Mouse (Mus musculus): ENCODE results near the gene P2ry12. TPM values are rescaled to one million over a fixed set of nuclear protein-coding genes. Genes with fewer than 3 reads are reported as not detected.

P2ry12 gene
- polyA plus RNA-seq, 1 experiment from 2014 or later: 4.9 TPM

GRCm38 (mm10) chr3:59204719-59205503 is 57.8 kb downstream of the P2ry12 start:
- no peak overlapping the region for H3K4me3 ChIP-seq (ENCODE audit: low read depth, low read length)
- no peaks in the 10 kb centered on the region for H3K9me3 ChIP-seq (replicated peaks; ENCODE audit: control insufficient read depth, low read length, poor library complexity, severe bottlenecking)
- H3K36me3 ChIP-seq (ENCODE audit: control insufficient read depth, insufficient read depth, low read length): no peaks in the 10 kb centered on the region
- H3K4me1 ChIP-seq (ENCODE audit: control insufficient read depth, insufficient read depth, low read length): no peaks in the 10 kb centered on the region
- no peak for ATAC-seq
- 89% methylated on average over 11 of the region's 11 CpGs for WGBS
- H3K4me2 ChIP-seq (ENCODE audit: low read length): no peak overlapping the region
- no peaks in the 10 kb centered on the region for H3K27me3 ChIP-seq (ENCODE audit: control insufficient read depth, insufficient read depth, low read depth, low read length)
- no peak overlapping the region for H3K9ac ChIP-seq (ENCODE audit: low read depth, low read length)
- no peak overlapping the region for H3K27ac ChIP-seq (ENCODE audit: low read length)

GRCm38 (mm10) chr3:59203802-59204520 is 58.7 kb downstream of the P2ry12 start:
- H3K27ac ChIP-seq (ENCODE audit: low read length): no peak overlapping the region
- no peaks in the 10 kb centered on the region for H3K9me3 ChIP-seq (replicated peaks; ENCODE audit: control insufficient read depth, low read length, poor library complexity, severe bottlenecking)
- no peak overlapping the region for H3K4me3 ChIP-seq (ENCODE audit: low read depth, low read length)
- H3K36me3 ChIP-seq (ENCODE audit: control insufficient read depth, insufficient read depth, low read length): no peaks in the 10 kb centered on the region
- H3K27me3 ChIP-seq (ENCODE audit: control insufficient read depth, insufficient read depth, low read depth, low read length): no peaks in the 10 kb centered on the region
- WGBS: 79% methylated on average over 8 of the region's 8 CpGs
- no peak overlapping the region for H3K4me2 ChIP-seq (ENCODE audit: low read length)
- no peak for ATAC-seq
- H3K4me1 ChIP-seq (ENCODE audit: control insufficient read depth, insufficient read depth, low read length): no peaks in the 10 kb centered on the region
- H3K9ac ChIP-seq (ENCODE audit: low read depth, low read length): no peak overlapping the region

- Histone ChIP-seq H3K9me3 (replicated peaks; ENCODE audit: control insufficient read depth, low read length, poor library complexity, severe bottlenecking) (no peaks in the 10 kb centered on the region), H3K27ac (ENCODE audit: low read length) (no peak overlapping the region), H3K36me3 (ENCODE audit: control insufficient read depth, insufficient read depth, low read length) (no peaks in the 10 kb centered on the region), H3K27me3 (ENCODE audit: control insufficient read depth, insufficient read depth, low read depth, low read length) (no peaks in the 10 kb centered on the region), H3K4me2 (ENCODE audit: low read length) (no peak overlapping the region), H3K9ac (ENCODE audit: low read depth, low read length) (no peak overlapping the region), H3K4me3 (ENCODE audit: low read depth, low read length) (no peak overlapping the region), H3K4me1 (ENCODE audit: control insufficient read depth, insufficient read depth, low read length) (no peaks in the 10 kb centered on the region)
- ATAC-seq: no peak
- 83% methylated on average over 4 of the region's 4 CpGs for WGBS
Observed at GRCm38 (mm10) chr3:59197329-59197948, 65.2 kb downstream of the P2ry12 start.

GRCm38 (mm10) chr3:59194938-59195337 is 67.7 kb downstream of the P2ry12 start, which contains the start of gene Gpr87:
Gpr87 (minus strand) TSS chr3:59195104.
- no peak within 1 kb of the TSS for H3K9ac ChIP-seq (ENCODE audit: low read depth, low read length)
- no peaks in the 10 kb centered on the region for H3K36me3 ChIP-seq (ENCODE audit: control insufficient read depth, insufficient read depth, low read length)
- 90% methylated on average over 7 of the region's 7 CpGs for WGBS
- H3K4me2 ChIP-seq (ENCODE audit: low read length): no peak within 1 kb of the TSS
- no peaks in the 10 kb centered on the region for H3K9me3 ChIP-seq (replicated peaks; ENCODE audit: control insufficient read depth, low read length, poor library complexity, severe bottlenecking)
- no peak for ATAC-seq
- H3K4me1 ChIP-seq (ENCODE audit: control insufficient read depth, insufficient read depth, low read length): no peaks in the 10 kb centered on the region
- no peak within 1 kb of the TSS for H3K27ac ChIP-seq (ENCODE audit: low read length)
- no peak within 1 kb of the TSS for H3K4me3 ChIP-seq (ENCODE audit: low read depth, low read length)
- H3K27me3 ChIP-seq (ENCODE audit: control insufficient read depth, insufficient read depth, low read depth, low read length): no peaks in the 10 kb centered on the region

- no peak overlapping the region for H3K4me2 ChIP-seq (ENCODE audit: low read length)
- no peak overlapping the region for H3K9ac ChIP-seq (ENCODE audit: low read depth, low read length)
- no peaks in the 10 kb centered on the region for H3K27me3 ChIP-seq (ENCODE audit: control insufficient read depth, insufficient read depth, low read depth, low read length)
- no peaks in the 10 kb centered on the region for H3K9me3 ChIP-seq (replicated peaks; ENCODE audit: control insufficient read depth, low read length, poor library complexity, severe bottlenecking)
- H3K27ac ChIP-seq (ENCODE audit: low read length): no peak overlapping the region
- H3K4me3 ChIP-seq (ENCODE audit: low read depth, low read length): no peak overlapping the region
- WGBS: 93% methylated on average over 7 of the region's 7 CpGs
- H3K4me1 ChIP-seq (ENCODE audit: control insufficient read depth, insufficient read depth, low read length): no peaks in the 10 kb centered on the region
- no peak for ATAC-seq
- no peaks in the 10 kb centered on the region for H3K36me3 ChIP-seq (ENCODE audit: control insufficient read depth, insufficient read depth, low read length)
Observed at GRCm38 (mm10) chr3:59194099-59194498, 68.6 kb downstream of the P2ry12 start.

GRCm38 (mm10) chr3:59191674-59192073 is 71.0 kb downstream of the P2ry12 start:
- Histone ChIP-seq H3K4me2 (ENCODE audit: low read length) (no peak overlapping the region), H3K9ac (ENCODE audit: low read depth, low read length) (no peak overlapping the region), H3K4me3 (ENCODE audit: low read depth, low read length) (no peak overlapping the region), H3K36me3 (ENCODE audit: control insufficient read depth, insufficient read depth, low read length) (no peaks in the 10 kb centered on the region), H3K9me3 (replicated peaks; ENCODE audit: control insufficient read depth, low read length, poor library complexity, severe bottlenecking) (no peaks in the 10 kb centered on the region), H3K27ac (ENCODE audit: low read length) (no peak overlapping the region), H3K27me3 (ENCODE audit: control insufficient read depth, insufficient read depth, low read depth, low read length) (no peaks in the 10 kb centered on the region), H3K4me1 (ENCODE audit: control insufficient read depth, insufficient read depth, low read length) (no peaks in the 10 kb centered on the region)
- 96% methylated on average over 6 of the region's 6 CpGs for WGBS
- ATAC-seq: no peak

GRCm38 (mm10) chr3:59187336-59187735 is 75.3 kb downstream of the P2ry12 start:
- Histone ChIP-seq H3K9ac (ENCODE audit: low read depth, low read length) (no peak overlapping the region), H3K4me3 (ENCODE audit: low read depth, low read length) (no peak overlapping the region), H3K27ac (ENCODE audit: low read length) (no peak overlapping the region), H3K27me3 (ENCODE audit: control insufficient read depth, insufficient read depth, low read depth, low read length) (no peaks in the 10 kb centered on the region), H3K4me1 (ENCODE audit: control insufficient read depth, insufficient read depth, low read length) (no peaks in the 10 kb centered on the region), H3K9me3 (replicated peaks; ENCODE audit: control insufficient read depth, low read length, poor library complexity, severe bottlenecking) (no peaks in the 10 kb centered on the region), H3K36me3 (ENCODE audit: control insufficient read depth, insufficient read depth, low read length) (no peaks in the 10 kb centered on the region), H3K4me2 (ENCODE audit: low read length) (no peak overlapping the region)
- 91% methylated on average over 4 of the region's 4 CpGs for WGBS
- no peak for ATAC-seq

GRCm38 (mm10) chr3:59185662-59186061 is 77.0 kb downstream of the P2ry12 start:
- Histone ChIP-seq H3K9me3 (replicated peaks; ENCODE audit: control insufficient read depth, low read length, poor library complexity, severe bottlenecking) (no peaks in the 10 kb centered on the region), H3K9ac (ENCODE audit: low read depth, low read length) (no peak overlapping the region), H3K4me3 (ENCODE audit: low read depth, low read length) (no peak overlapping the region), H3K27ac (ENCODE audit: low read length) (no peak overlapping the region), H3K36me3 (ENCODE audit: control insufficient read depth, insufficient read depth, low read length) (no peaks in the 10 kb centered on the region), H3K4me2 (ENCODE audit: low read length) (no peak overlapping the region), H3K4me1 (ENCODE audit: control insufficient read depth, insufficient read depth, low read length) (no peaks in the 10 kb centered on the region), H3K27me3 (ENCODE audit: control insufficient read depth, insufficient read depth, low read depth, low read length) (no peaks in the 10 kb centered on the region)
- ATAC-seq: no peak
- 94% methylated on average over 4 of the region's 4 CpGs for WGBS

- Histone ChIP-seq H3K4me2 (ENCODE audit: low read length) (no peak overlapping the region), H3K9ac (ENCODE audit: low read depth, low read length) (no peak overlapping the region), H3K4me3 (ENCODE audit: low read depth, low read length) (no peak overlapping the region), H3K4me1 (ENCODE audit: control insufficient read depth, insufficient read depth, low read length) (no peaks in the 10 kb centered on the region), H3K36me3 (ENCODE audit: control insufficient read depth, insufficient read depth, low read length) (no peaks in the 10 kb centered on the region), H3K9me3 (replicated peaks; ENCODE audit: control insufficient read depth, low read length, poor library complexity, severe bottlenecking) (no peaks in the 10 kb centered on the region), H3K27me3 (ENCODE audit: control insufficient read depth, insufficient read depth, low read depth, low read length) (no peaks in the 10 kb centered on the region), H3K27ac (ENCODE audit: low read length) (no peak overlapping the region)
- peak; percentile 57; the same call in 1 of the 2 replicates for ATAC-seq
Observed at GRCm38 (mm10) chr3:59182129-59182528, 80.5 kb downstream of the P2ry12 start.
